Mouse (Mus musculus): ENCODE data around the gene Dhx35. TPM values are rescaled to one million over a fixed set of nuclear protein-coding genes. Genes with fewer than 3 reads are reported as not detected.

Dhx35 gene
- total RNA-seq (2014; rRNA removed; ENCODE audit: low replicate concordance) (30.7 and 36.9 TPM in 2 replicates), polyA plus RNA-seq (2015; fragmentation: Nextera tagmentation; extraction: Ambion mirVana) (11.6 and 13.4 TPM in 2 replicates)

- H3K4me2 ChIP-seq (ENCODE audit: low read depth, low read length) = peak within 1 kb of the TSS; percentile 76
- ATAC-seq (ENCODE audit: insufficient read depth, low read depth) (peak; percentile 99), DNase-seq (ENCODE audit: low spot score) (peak; percentile 93)
- H3K4me1 ChIP-seq (ENCODE audit: control insufficient read depth, insufficient read depth) = peaks cover 4% of the 10 kb centered on the region
- no peaks in the 10 kb centered on the region for H3K36me3 ChIP-seq (replicated peaks; ENCODE audit: control insufficient read depth, insufficient read depth, low read length)
- peak within 1 kb of the TSS; percentile 71 for H3K9ac ChIP-seq (replicated peaks; ENCODE audit: low read depth, low read length)
- TF ChIP-seq CTCF (IDR thresholded peaks at IDR 0.05; ENCODE audit: low read depth) (no peak), EP300 (IDR thresholded peaks at IDR 0.05; ENCODE audit: low read depth) (peak; percentile 85; the same call in 1 of the 2 replicates)
- WGBS = under 1% methylated on average over 33 of the region's 33 CpGs
- H3K4me3 ChIP-seq (ENCODE audit: low read depth, low read length) = peak within 1 kb of the TSS; percentile 72
- no peaks in the 10 kb centered on the region for H3K27me3 ChIP-seq (ENCODE audit: control insufficient read depth, insufficient read depth, low read length)
- H3K27ac ChIP-seq (ENCODE audit: low read depth) = peak within 1 kb of the TSS; percentile 83
- H3K9me3 ChIP-seq (replicated peaks; ENCODE audit: control insufficient read depth, low read length) = no peaks in the 10 kb centered on the region
Observed at GRCm38 (mm10) chr2:158794494-158795004, at the start of gene Dhx35. Dhx35 (plus strand) TSS chr2:158794807.

- 9% methylated on average over 2 of the region's 2 CpGs for WGBS
- no peak for TF ChIP-seq EP300 (IDR thresholded peaks at IDR 0.05; ENCODE audit: low read depth)
- peak; percentile 85 for TF ChIP-seq CTCF (IDR thresholded peaks at IDR 0.05; ENCODE audit: low read depth)
- Histone ChIP-seq H3K4me1 (ENCODE audit: control insufficient read depth, insufficient read depth) (0 out of 2 replicates have a peak, but pooled peaks cover 4% of the 10 kb centered on the region), H3K36me3 (replicated peaks; ENCODE audit: control insufficient read depth, insufficient read depth, low read length) (0 out of 2 replicates have a peak, but pooled peaks cover 5% of the 10 kb centered on the region), H3K4me3 (ENCODE audit: low read depth, low read length) (no peak overlapping the region), H3K27me3 (ENCODE audit: control insufficient read depth, insufficient read depth, low read length) (no peaks in the 10 kb centered on the region), H3K9ac (replicated peaks; ENCODE audit: low read depth, low read length) (no peak overlapping the region), H3K9me3 (replicated peaks; ENCODE audit: control insufficient read depth, low read length) (no peaks in the 10 kb centered on the region), H3K27ac (ENCODE audit: low read depth) (no peak overlapping the region), H3K4me2 (ENCODE audit: low read depth, low read length) (no peak overlapping the region)
- DNase-seq (ENCODE audit: low spot score) (peak; percentile 60), ATAC-seq (ENCODE audit: insufficient read depth, low read depth) (no peak)
Observed at GRCm38 (mm10) chr2:158745049-158745482, 49.5 kb upstream of the Dhx35 start.

- 38% methylated on average over 11 of the region's 11 CpGs for WGBS
- ATAC-seq (ENCODE audit: insufficient read depth, low read depth) = no peak
- H3K4me1 ChIP-seq (ENCODE audit: control insufficient read depth, insufficient read depth) = 0 out of 2 replicates have a peak, but pooled peaks cover 4% of the 10 kb centered on the region
- H3K9ac ChIP-seq (replicated peaks; ENCODE audit: low read depth, low read length) = no peak overlapping the region
- H3K9me3 ChIP-seq (replicated peaks; ENCODE audit: control insufficient read depth, low read length) = no peaks in the 10 kb centered on the region
- peak overlapping the region; percentile 28 for H3K4me2 ChIP-seq (ENCODE audit: low read depth, low read length)
- TF ChIP-seq EP300 (IDR thresholded peaks at IDR 0.05; ENCODE audit: low read depth) (no peak), CTCF (IDR thresholded peaks at IDR 0.05; ENCODE audit: low read depth) (no peak)
- no peak for DNase-seq (ENCODE audit: low spot score)
- no peak overlapping the region for H3K4me3 ChIP-seq (ENCODE audit: low read depth, low read length)
- 0 out of 2 replicates have a peak, but pooled peaks cover 5% of the 10 kb centered on the region for H3K36me3 ChIP-seq (replicated peaks; ENCODE audit: control insufficient read depth, insufficient read depth, low read length)
- H3K27ac ChIP-seq (ENCODE audit: low read depth) = no peak overlapping the region
- H3K27me3 ChIP-seq (ENCODE audit: control insufficient read depth, insufficient read depth, low read length) = no peaks in the 10 kb centered on the region
Observed at GRCm38 (mm10) chr2:158746164-158746563, 48.4 kb upstream of the Dhx35 start.

GRCm38 (mm10) chr2:158749366-158749765 is 45.2 kb upstream of the Dhx35 start:
- no peak for ATAC-seq (ENCODE audit: insufficient read depth, low read depth)
- H3K4me2 ChIP-seq (ENCODE audit: low read depth, low read length) = no peak overlapping the region
- TF ChIP-seq CTCF (IDR thresholded peaks at IDR 0.05; ENCODE audit: low read depth) (no peak), EP300 (IDR thresholded peaks at IDR 0.05; ENCODE audit: low read depth) (no peak)
- WGBS = 90% methylated on average over 9 of the region's 9 CpGs
- H3K36me3 ChIP-seq (replicated peaks; ENCODE audit: control insufficient read depth, insufficient read depth, low read length) = no peaks in the 10 kb centered on the region; the same call in 1 of the 2 replicates
- DNase-seq (ENCODE audit: low spot score) = no peak
- H3K27me3 ChIP-seq (ENCODE audit: control insufficient read depth, insufficient read depth, low read length) = no peaks in the 10 kb centered on the region
- 0 out of 2 replicates have a peak, but pooled peaks cover 4% of the 10 kb centered on the region for H3K4me1 ChIP-seq (ENCODE audit: control insufficient read depth, insufficient read depth)
- no peak overlapping the region for H3K27ac ChIP-seq (ENCODE audit: low read depth)
- no peak overlapping the region for H3K9ac ChIP-seq (replicated peaks; ENCODE audit: low read depth, low read length)
- H3K4me3 ChIP-seq (ENCODE audit: low read depth, low read length) = no peak overlapping the region
- no peaks in the 10 kb centered on the region for H3K9me3 ChIP-seq (replicated peaks; ENCODE audit: control insufficient read depth, low read length)

- DNase-seq (ENCODE audit: low spot score) (no peak), ATAC-seq (ENCODE audit: insufficient read depth, low read depth) (no peak)
- 71% methylated on average over 2 of the region's 2 CpGs for WGBS
- Histone ChIP-seq H3K9me3 (replicated peaks; ENCODE audit: control insufficient read depth, low read length) (no peaks in the 10 kb centered on the region), H3K27ac (ENCODE audit: low read depth) (no peak overlapping the region), H3K4me3 (ENCODE audit: low read depth, low read length) (no peak overlapping the region), H3K9ac (replicated peaks; ENCODE audit: low read depth, low read length) (no peak overlapping the region), H3K4me1 (ENCODE audit: control insufficient read depth, insufficient read depth) (no peaks in the 10 kb centered on the region), H3K4me2 (ENCODE audit: low read depth, low read length) (no peak overlapping the region), H3K36me3 (replicated peaks; ENCODE audit: control insufficient read depth, insufficient read depth, low read length) (0 out of 2 replicates have a peak, but pooled peaks cover 5% of the 10 kb centered on the region), H3K27me3 (ENCODE audit: control insufficient read depth, insufficient read depth, low read length) (no peaks in the 10 kb centered on the region)
- TF ChIP-seq EP300 (IDR thresholded peaks at IDR 0.05; ENCODE audit: low read depth) (no peak), CTCF (IDR thresholded peaks at IDR 0.05; ENCODE audit: low read depth) (no peak)
Observed at GRCm38 (mm10) chr2:158760231-158760630, 34.4 kb upstream of the Dhx35 start.

Data from heart, postnatal 0 days (tissue).